Mouse (Mus musculus) embryonic stem cell, embryonic (primary cell): ENCODE data around the gene Olfr1290.

Experiments used
- CTCF ChIA-PET, 4 experiments: fragments of 300-600 bp in 2 of 4; fragments of 350-600 bp in 2 of 4; sonication (Branson Sonifier 250); formaldehyde crosslinking; loops; one replicate each; lab custom pipeline; 2022; ENCODE audit warnings: inconsistent platforms in 2 of 4; lab: Charles Lee
- POLR2A ChIA-PET, 4 experiments: fragments of 300-600 bp in 2 of 4; fragments of 350-600 bp in 2 of 4; sonication (Branson Sonifier 250); formaldehyde crosslinking; loops; one replicate each; lab custom pipeline; 2022; ENCODE audit warnings: antibody characterized with exemption in 4 of 4, inconsistent platforms in 1 of 4; lab: Charles Lee

Olfr1290 gene

GRCm38 (mm10) chr2:111493729-111494128, at the start of gene Olfr1290:
Gene Olfr1290, minus strand, starts transcription at chr2:111493829.
- ChIA-PET POLR2A (no interaction called here), CTCF (interaction anchor here in 1 of 4 experiments (0.6 kb wide), 1 partner anchor 884 kb away, joined by 3 read pairs; no protein-coding TSS in a partner anchor)

- CTCF ChIA-PET: no interaction called here
- POLR2A ChIA-PET: no interaction called here
These were observed 46.6 kb upstream of the Olfr1290 start, which contains the start of gene Olfr1294 for GRCm38 (mm10) chr2:111540191-111540590. Gene Olfr1294, minus strand, starts transcription at chr2:111540291.

GRCm38 (mm10) chr2:111524903-111525302, 31.3 kb upstream of the Olfr1290 start, which contains the start of gene Olfr1293-ps:
Gene Olfr1293-ps, plus strand, starts transcription at chr2:111525203.
- CTCF ChIA-PET: no interaction called here
- POLR2A ChIA-PET: no interaction called here

GRCm38 (mm10) chr2:111517451-111517850, 23.8 kb upstream of the Olfr1290 start:
- POLR2A ChIA-PET: no interaction called here
- CTCF ChIA-PET: no interaction called here

- ChIA-PET CTCF (no interaction called here), POLR2A (no interaction called here)
These were observed 3.3 kb upstream of the Olfr1290 start, which contains the start of gene Olfr1291-ps1 for GRCm38 (mm10) chr2:111496880-111497279. Gene Olfr1291-ps1, plus strand, starts transcription at chr2:111497180.

GRCm38 (mm10) chr2:111480519-111480918, 13.1 kb downstream of the Olfr1290 start, which contains the start of gene Olfr1289:
Gene Olfr1289, plus strand, starts transcription at chr2:111480819.
- POLR2A ChIA-PET: no interaction called here
- CTCF ChIA-PET: no interaction called here

- CTCF ChIA-PET: no interaction called here
These were observed 19.8 kb downstream of the Olfr1290 start, which contains the start of gene Olfr1288 for GRCm38 (mm10) chr2:111473801-111474200. Gene Olfr1288, plus strand, starts transcription at chr2:111474101.

GRCm38 (mm10) chr2:111448842-111449241, 44.8 kb downstream of the Olfr1290 start, which contains the start of gene Olfr1287:
Gene Olfr1287, plus strand, starts transcription at chr2:111449142.
- CTCF ChIA-PET: no interaction called here
- POLR2A ChIA-PET: no interaction called here

More at GRCm38 (mm10) chr2:111473801-111474200, 19.8 kb downstream of the Olfr1290 start, which contains the start of gene Olfr1288:
- POLR2A ChIA-PET: no interaction called here
